Mouse (Mus musculus) neural tube, embryonic 11.5 days (tissue): ENCODE measurements around the gene Adss. TPM values are rescaled to one million over a fixed set of nuclear protein-coding genes. Genes with fewer than 3 reads are reported as not detected.

ENCODE experiments used
- ATAC-seq: fragments of 200-750 bp; cut with Nextera tagmentation; 2 replicates; pipeline ENCODE4 v1.8.0; 2017; ENCODE audit warnings: moderate number of reproducible peaks, mild to moderate bottlenecking, moderate TSS enrichment, moderate library complexity; ENCODE audit not compliant: insufficient read depth, low FRiP score, low TSS enrichment
- DNase-seq: peaks from one replicate; pipeline ENCODE4 v3.0.0-alpha.2; 2015; ENCODE audit warnings: low spot score
- H3K27ac ChIP-seq: fragments of 300-500 bp; sonication (generic); 2 replicates; pipeline ENCODE4 v1.5.1; 2014; ENCODE audit warnings: low read depth, mild to moderate bottlenecking, low read length
- H3K27me3 ChIP-seq: fragments of 300-500 bp; sonication (generic); 2 replicates; pipeline ENCODE4 v1.6.1; 2014; ENCODE audit warnings: mild to moderate bottlenecking, low read length, mixed read lengths; ENCODE audit not compliant: control insufficient read depth, insufficient read depth
- H3K36me3 ChIP-seq: fragments of 300-500 bp; sonication (generic); 2 replicates; pipeline ENCODE4 v1.6.1; 2014; ENCODE audit warnings: mild to moderate bottlenecking, low read length, moderate library complexity, mixed read lengths; ENCODE audit not compliant: control insufficient read depth, insufficient read depth
- H3K4me1 ChIP-seq: fragments of 300-500 bp; sonication (generic); 2 replicates; pipeline ENCODE4 v1.6.1; 2014; ENCODE audit warnings: low read length, mixed read lengths; ENCODE audit not compliant: control insufficient read depth, insufficient read depth
- H3K4me2 ChIP-seq: fragments of 300-500 bp; sonication (generic); 2 replicates; pipeline ENCODE4 v1.6.1; 2014; ENCODE audit warnings: low read depth, mild to moderate bottlenecking, moderate library complexity
- H3K4me3 ChIP-seq: fragments of 300-500 bp; sonication (generic); 2 replicates; pipeline ENCODE4 v1.5.1; 2014; ENCODE audit warnings: low read depth, low read length
- H3K9ac ChIP-seq: fragments of 300-500 bp; sonication (generic); 2 replicates; pipeline ENCODE4 v1.6.1; 2014; ENCODE audit warnings: mild to moderate bottlenecking, low read length
- H3K9me3 ChIP-seq: fragments of 300-500 bp; sonication (generic); 2 replicates; pipeline ENCODE4 v1.6.1; 2016; ENCODE audit warnings: low read length; ENCODE audit not compliant: control insufficient read depth
- WGBS: fragments of 180-500 bp; shearing (Covaris S2); extraction: QIAGEN DNeasy Blood & Tissue Kit; methylation state at CpG from one replicate; pipeline ENCODE4 v1.1.7; 2014; 5-methylcytosine and 5-hydroxymethylcytosine counted together
- polyA plus RNA-seq: library from polyadenylated mRNA; unstranded; fragments of >200 nt; fragmentation: Nextera tagmentation; extraction: Ambion mirVana; gene quantifications from 2 replicates; pipeline ENCODE4 v1.2.1, GENCODE M21; 2014

Gene Adss
- polyA plus RNA-seq, 1 experiment from 2014 or later = 58.7 TPM

GRCm38 (mm10) chr1:177717057-177717835, 79.1 kb downstream of the Adss start:
- H3K36me3 ChIP-seq = no peaks in the 10 kb centered on the region
- no peak overlapping the region for H3K27ac ChIP-seq
- H3K4me1 ChIP-seq = 0 out of 2 replicates have a peak, but pooled peaks cover 2% of the 10 kb centered on the region
- no peaks in the 10 kb centered on the region for H3K27me3 ChIP-seq
- H3K4me3 ChIP-seq = no peak overlapping the region
- ATAC-seq (no peak), DNase-seq (no peak)
- H3K9me3 ChIP-seq = no peaks in the 10 kb centered on the region
- WGBS = 77% methylated on average over 7 of the region's 7 CpGs
- no peak overlapping the region for H3K4me2 ChIP-seq
- H3K9ac ChIP-seq = no peak overlapping the region

DNA sequence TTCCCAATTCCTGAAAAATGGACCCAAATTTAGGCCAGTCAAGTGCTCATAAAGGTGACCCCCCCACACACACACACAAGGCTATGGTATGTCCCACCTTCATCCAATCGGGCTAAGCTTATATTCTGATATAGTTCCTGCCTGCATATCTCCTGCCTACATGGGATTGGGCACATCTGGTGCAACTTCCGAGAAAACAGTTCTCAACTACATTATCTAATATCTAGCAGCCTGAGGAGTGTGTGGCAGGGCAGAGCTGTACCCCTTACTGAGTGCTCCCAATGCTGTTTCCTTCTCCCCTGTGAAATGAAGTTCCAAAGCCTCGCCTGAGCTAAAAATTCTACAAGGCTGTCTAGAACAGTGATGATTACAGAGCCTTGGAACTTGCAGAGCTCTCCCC, 79.9 kb downstream of the Adss start:
- no peak overlapping the region for H3K9ac ChIP-seq

GRCm38 (mm10) chr1:177714397-177715012, 81.8 kb downstream of the Adss start:
- Histone ChIP-seq H3K9me3 (no peaks in the 10 kb centered on the region; the same call in 1 of the 2 replicates), H3K4me3 (no peak overlapping the region), H3K4me2 (no peak overlapping the region), H3K27me3 (no peaks in the 10 kb centered on the region), H3K9ac (no peak overlapping the region), H3K27ac (no peak overlapping the region), H3K4me1 (0 out of 2 replicates have a peak, but pooled peaks cover 2% of the 10 kb centered on the region), H3K36me3 (no peaks in the 10 kb centered on the region)
- WGBS = 96% methylated on average over 5 of the region's 5 CpGs
- no peak for DNase-seq
- ATAC-seq = no peak

More for the DNA sequence above, 79.9 kb downstream of the Adss start:
- Histone ChIP-seq H3K4me2 (no peak overlapping the region), H3K27ac (no peak overlapping the region), H3K4me1 (0 out of 2 replicates have a peak, but pooled peaks cover 2% of the 10 kb centered on the region), H3K4me3 (no peak overlapping the region), H3K27me3 (no peaks in the 10 kb centered on the region), H3K36me3 (no peaks in the 10 kb centered on the region), H3K9me3 (no peaks in the 10 kb centered on the region)
- ATAC-seq (no peak), DNase-seq (no peak)
- 86% methylated on average over 3 of the region's 3 CpGs for WGBS

DNA sequence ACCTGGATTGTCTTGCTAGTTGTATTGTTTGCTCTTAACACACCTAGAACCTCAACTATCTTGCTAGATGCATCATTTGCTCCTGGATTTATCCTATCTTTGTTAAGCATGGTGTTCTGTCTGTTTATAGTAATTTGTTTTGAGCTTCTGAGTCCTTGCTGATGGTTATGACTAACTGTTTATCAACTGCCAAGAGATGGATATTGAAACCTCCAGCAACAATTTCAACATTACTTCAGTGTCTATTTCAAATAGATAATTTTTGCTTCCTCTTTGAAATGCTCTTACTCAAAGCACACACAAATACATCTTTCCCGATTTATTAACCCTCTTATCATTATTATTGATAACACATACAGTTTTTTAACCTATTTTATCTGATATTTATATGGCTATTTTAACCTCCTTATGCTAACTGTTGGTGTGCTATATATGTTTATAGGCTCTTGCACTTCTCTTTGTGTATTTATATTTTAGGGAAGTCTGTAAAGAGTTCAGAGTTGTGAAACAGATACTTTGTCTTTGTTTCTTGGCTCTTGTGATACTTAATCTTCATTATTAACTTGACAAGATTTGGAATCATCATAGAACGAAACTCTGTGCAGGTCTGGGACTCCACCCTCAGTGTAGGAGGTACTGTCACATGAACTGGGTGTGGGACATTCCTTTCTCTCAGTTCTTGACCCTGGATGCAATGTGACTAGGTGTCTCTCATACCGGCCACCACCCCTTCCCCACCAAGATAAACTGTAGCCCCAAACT, 82.5 kb downstream of the Adss start:
- Histone ChIP-seq H3K4me2 (no peak overlapping the region), H3K9me3 (no peaks in the 10 kb centered on the region; the same call in 1 of the 2 replicates), H3K4me1 (no peaks in the 10 kb centered on the region), H3K9ac (no peak overlapping the region), H3K27me3 (no peaks in the 10 kb centered on the region), H3K27ac (no peak overlapping the region), H3K4me3 (no peak overlapping the region), H3K36me3 (no peaks in the 10 kb centered on the region)
- 87% methylated on average over 3 of the region's 3 CpGs for WGBS
- ATAC-seq (no peak), DNase-seq (no peak)

Other genes with a start within 250 kb of the Adss start
- not detected in 2 replicates for gene 1700016C15Rik, start 66.7 kb downstream of the Adss start, polyA plus RNA-seq
- 0.09 and 0.11 TPM in 2 replicates for gene Catspere2, start 186.9 kb upstream of the Adss start, polyA plus RNA-seq